In the genomic region with DNA sequence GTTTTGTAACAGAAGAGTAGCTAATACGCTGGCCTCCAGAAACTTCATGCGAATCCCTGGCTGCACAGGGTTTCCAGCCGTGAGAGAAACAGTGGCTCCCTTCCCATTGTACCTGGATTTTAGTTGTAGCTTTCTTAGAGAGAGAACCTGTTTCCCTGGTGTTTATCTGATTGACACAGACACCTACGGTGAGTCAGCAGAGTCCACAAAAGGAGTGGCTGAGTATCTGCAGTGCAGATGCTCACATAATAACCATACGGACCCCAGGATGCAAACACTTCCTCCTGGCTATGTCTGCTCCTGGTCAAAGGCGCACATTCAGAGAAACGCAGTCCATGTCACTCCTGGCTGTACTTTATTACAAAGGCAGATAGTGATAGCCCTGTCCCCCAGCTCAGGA, we compare ENCODE assay signal across 25 mouse cellular contexts. TPM values are rescaled to one million over a fixed set of nuclear protein-coding genes. Genes with fewer than 3 reads are reported as not detected.
DNase-seq lines count a peak whose midpoint lies in the region; ATAC-seq and TF ChIP-seq lines count a peak whose summit lies in the region.
"Had no signal": no experiment of that assay in that cellular context is flagged by ENCODE, and none has a peak within 500 bp of the region (broad histone marks: within the 10 kb centered on the region; RNA-seq: fewer than 3 reads in every experiment).

No protein-coding gene starts in this region.

- ATAC-seq in kidney, postnatal 0 days (replicated peaks; ENCODE audit: low FRiP score, low read depth) = no peak
- ATAC-seq: CD4-positive, CD25-positive, alpha-beta regulatory T cell, adult 4 months had no signal

- H3K27me3 ChIP-seq in kidney, postnatal 0 days (ENCODE audit: insufficient read depth, low read length) = no peaks in the 10 kb centered on the region
- no peaks in the 10 kb centered on the region for H3K27me3 ChIP-seq in small intestine, adult 2 months (ENCODE audit: control insufficient read depth, insufficient read depth, low read length)
- H3K27me3 ChIP-seq: embryonic facial prominence, embryonic 13.5 days; heart, embryonic 15.5 days; hindbrain, embryonic 13.5 days; limb, embryonic 13.5 days; lung, embryonic 15.5 days; neural tube, embryonic 12.5 days had no signal

- H3K9me3 ChIP-seq in kidney, postnatal 0 days (replicated peaks; ENCODE audit: low read length) = no peaks in the 10 kb centered on the region
- H3K9me3 ChIP-seq in ES-E14 (ENCODE audit: control insufficient read depth, insufficient read depth, low read depth, low read length) = no peaks in the 10 kb centered on the region
- H3K9me3 ChIP-seq: embryonic facial prominence, embryonic 13.5 days; heart, embryonic 10.5 days; heart, embryonic 15.5 days; hindbrain, embryonic 13.5 days; lung, embryonic 15.5 days; neural tube, embryonic 12.5 days had no signal

- no peaks in the 10 kb centered on the region for H3K36me3 ChIP-seq in kidney, postnatal 0 days (ENCODE audit: insufficient read depth, low read length)
- no peaks in the 10 kb centered on the region for H3K36me3 ChIP-seq in ES-E14 (ENCODE audit: control insufficient read depth, insufficient read depth, low read length, poor library complexity, severe bottlenecking)
- H3K36me3 ChIP-seq in small intestine, adult 2 months (ENCODE audit: control insufficient read depth, insufficient read depth, low read length) = no peaks in the 10 kb centered on the region
- H3K36me3 ChIP-seq: embryonic facial prominence, embryonic 13.5 days; forebrain, embryonic 12.5 days; heart, embryonic 10.5 days; heart, embryonic 15.5 days; hindbrain, embryonic 13.5 days; limb, embryonic 13.5 days; lung, embryonic 15.5 days; midbrain, embryonic 12.5 days; neural tube, embryonic 12.5 days had no signal

- 71% methylated on average over 7 of the region's 7 CpGs for WGBS in kidney, postnatal 0 days
- 57% methylated on average over 7 of the region's 7 CpGs for WGBS in small intestine, adult 2 months

- H3K4me3 ChIP-seq in gastrocnemius, adult 2 months = peak overlapping the region; percentile 34; the same call in 1 of the 2 replicates
- H3K4me3 ChIP-seq in kidney, postnatal 0 days (replicated peaks; ENCODE audit: low read depth, low read length) = no peak overlapping the region
- peak overlapping the region; percentile 26 to 27; a peak in 2 of 4 replicates for H3K4me3 ChIP-seq in ES-E14 (ENCODE audit: insufficient read depth in 1 of 2, low read depth in 1 of 2, low read length in 2 of 2, poor library complexity in 1 of 2, severe bottlenecking in 1 of 2)
- peak overlapping the region; percentile 13; the same call in 1 of the 2 replicates for H3K4me3 ChIP-seq in small intestine, adult 2 months (ENCODE audit: low read depth, low read length)
- H3K4me3 ChIP-seq: embryonic facial prominence, embryonic 13.5 days; erythroblast, embryonic 14.5 days; forebrain, embryonic 12.5 days; heart, embryonic 10.5 days; heart, embryonic 15.5 days; hindbrain, embryonic 13.5 days; limb, embryonic 13.5 days; lung, embryonic 15.5 days; midbrain, embryonic 12.5 days; myocyte; neural tube, embryonic 12.5 days had no signal

- intact Hi-C loops in gastrocnemius, adult 2 months (cut with DNase I) = no loop called here

- no peak overlapping the region for H3K9ac ChIP-seq in kidney, postnatal 0 days (ENCODE audit: low read depth, low read length)
- no peak overlapping the region for H3K9ac ChIP-seq in ES-E14 (ENCODE audit: insufficient read depth, low read depth, low read length, poor library complexity, severe bottlenecking)
- H3K9ac ChIP-seq: embryonic facial prominence, embryonic 13.5 days; forebrain, embryonic 12.5 days; heart, embryonic 15.5 days; hindbrain, embryonic 13.5 days; limb, embryonic 13.5 days; lung, embryonic 15.5 days; midbrain, embryonic 12.5 days; neural tube, embryonic 12.5 days had no signal

- no peak for TF ChIP-seq POLR2A in small intestine, adult 2 months (IDR thresholded peaks at IDR 0.05; ENCODE audit: low read depth, low read length)

- in situ Hi-C loops in ES-E14 (cut with MboI; ENCODE audit: low sequenced_read_pairs in 2 of 2, unreplicated experiment in 2 of 2) = no loop called here

- H3K27ac ChIP-seq in gastrocnemius, adult 2 months = no peak overlapping the region
- H3K27ac ChIP-seq in kidney, postnatal 0 days = peak overlapping the region; percentile 19; the same call in 1 of the 2 replicates
- no peak overlapping the region for H3K27ac ChIP-seq in ES-E14 (ENCODE audit: insufficient read depth, low read depth, low read length, poor library complexity, severe bottlenecking)
- no peak overlapping the region for H3K27ac ChIP-seq in small intestine, adult 2 months (ENCODE audit: insufficient read depth, low read depth, low read length)
- H3K27ac ChIP-seq: embryonic facial prominence, embryonic 13.5 days; forebrain, embryonic 12.5 days; heart, embryonic 10.5 days; heart, embryonic 15.5 days; hindbrain, embryonic 13.5 days; limb, embryonic 13.5 days; lung, embryonic 15.5 days; midbrain, embryonic 12.5 days; neural tube, embryonic 12.5 days had no signal

- H3K4me2 ChIP-seq in kidney, postnatal 0 days (ENCODE audit: low read length) = no peak overlapping the region
- H3K4me2 ChIP-seq: embryonic facial prominence, embryonic 13.5 days; forebrain, embryonic 12.5 days; heart, embryonic 15.5 days; hindbrain, embryonic 13.5 days; limb, embryonic 13.5 days; liver, embryonic 11.5 days; lung, embryonic 15.5 days; midbrain, embryonic 12.5 days; neural tube, embryonic 12.5 days had no signal

- no peak for DNase-seq in gastrocnemius, adult 2 months
- no peak for DNase-seq in gastrocnemius, postnatal 25 days
- DNase-seq in kidney, postnatal 0 days (ENCODE audit: low spot score) = no peak
- DNase-seq in kidney, postnatal 36 days = no peak
- DNase-seq in ES-E14 (ENCODE audit: low read depth, low spot score) = no peak
- DNase-seq in cerebellum, postnatal 4 days (ENCODE audit: low spot score in 2 of 2) = no peak
- DNase-seq: cerebellum, adult 11 months; cerebellum, adult 9-10 months; cerebellum, postnatal 36 days; layer of hippocampus, adult 9-11 months; thymus, postnatal 36 days had no signal

- peaks cover 6% of the 10 kb centered on the region; the same call in 1 of the 2 replicates for H3K4me1 ChIP-seq in kidney, postnatal 0 days (replicated peaks; ENCODE audit: insufficient read depth, low read length)
- H3K4me1 ChIP-seq in ES-E14 (ENCODE audit: control insufficient read depth in 2 of 2, insufficient read depth in 2 of 2, low read length in 2 of 2, poor library complexity in 1 of 2) = peaks cover 0 to 5% of the 10 kb centered on the region in 2 experiments; a peak in 2 of 4 replicates
- H3K4me1 ChIP-seq in small intestine, adult 2 months (ENCODE audit: control insufficient read depth, insufficient read depth, insufficient read length, low read length) = no peaks in the 10 kb centered on the region
- H3K4me1 ChIP-seq: heart, embryonic 15.5 days; limb, embryonic 13.5 days; lung, embryonic 15.5 days had no signal

- no peak for TF ChIP-seq CTCF in gastrocnemius, adult 2 months (IDR thresholded peaks at IDR 0.05)
- TF ChIP-seq CTCF in kidney, postnatal 0 days (IDR thresholded peaks at IDR 0.05; ENCODE audit: low read depth) = no peak
- TF ChIP-seq CTCF in small intestine, adult 2 months (IDR thresholded peaks at IDR 0.05; ENCODE audit: extremely low read depth, insufficient read length, insufficient replicate concordance, low read depth, low read length) = no peak

TF ChIP-seq in ES-E14, 5 proteins besides CTCF, POLR2A, EP300 and RAD21:
- TF ChIP-seq ZC3H11A (IDR thresholded peaks at IDR 0.05; ENCODE audit: borderline replicate concordance, low read depth, low read length) (no peak), CHD2 (IDR thresholded peaks at IDR 0.05; ENCODE audit: low read depth, low read length) (no peak), MAFK (IDR thresholded peaks at IDR 0.05; ENCODE audit: insufficient read depth, low read depth, low read length) (0 out of 2 replicates have a peak, but pooled peaks have one; percentile 25)

RNA-seq across cellular contexts. Expression of a gene that starts 48.6 kb away (rescaled TPM):
- total RNA-seq in gastrocnemius, adult 2 months (2021) = under 1 TPM; 0.48 to 0.56 TPM
- under 1 TPM; 0.72 to 0.97 TPM for total RNA-seq in gastrocnemius, postnatal 25 days (2021)
- 29.1 and 30.6 TPM in 2 replicates for polyA plus RNA-seq in kidney, postnatal 0 days (2015; fragmentation: Nextera tagmentation; extraction: Ambion mirVana)
- 21.1 and 37.7 TPM in 2 replicates for total RNA-seq in ES-E14 (2012; rRNA removed)
- 4.6 and 6.5 TPM in 2 replicates for polyA plus RNA-seq in small intestine, adult 2 months (2012; rRNA removed)

Comparison
In these comparisons a context has a peak if more than half of its experiments do, and no peak if none do; other contexts are left out.
1. RNA of a gene that starts 48.6 kb away (total RNA-seq): 21.1 to 37.7 TPM in ES-E14; 0.72 to 0.97 TPM in gastrocnemius, postnatal 25 days and 0.48 to 0.56 TPM in gastrocnemius, adult 2 months; every median in the first group is over 10 times any median in the second.